Mouse (Mus musculus): Measurements from ENCODE around the gene Srd5a2. TPM values are rescaled to one million over a fixed set of nuclear protein-coding genes. Genes with fewer than 3 reads are reported as not detected.
A peak's percentile ranks its signal among the peaks of the same experiment; 100 is the strongest.

Gene Srd5a2
- total RNA-seq (2021) (under 1 TPM; 0.21 to 0.27 TPM), polyA plus RNA-seq (2012; rRNA removed) (not detected in 2 replicates)
- long read RNA-seq: 0 reads

DNA sequence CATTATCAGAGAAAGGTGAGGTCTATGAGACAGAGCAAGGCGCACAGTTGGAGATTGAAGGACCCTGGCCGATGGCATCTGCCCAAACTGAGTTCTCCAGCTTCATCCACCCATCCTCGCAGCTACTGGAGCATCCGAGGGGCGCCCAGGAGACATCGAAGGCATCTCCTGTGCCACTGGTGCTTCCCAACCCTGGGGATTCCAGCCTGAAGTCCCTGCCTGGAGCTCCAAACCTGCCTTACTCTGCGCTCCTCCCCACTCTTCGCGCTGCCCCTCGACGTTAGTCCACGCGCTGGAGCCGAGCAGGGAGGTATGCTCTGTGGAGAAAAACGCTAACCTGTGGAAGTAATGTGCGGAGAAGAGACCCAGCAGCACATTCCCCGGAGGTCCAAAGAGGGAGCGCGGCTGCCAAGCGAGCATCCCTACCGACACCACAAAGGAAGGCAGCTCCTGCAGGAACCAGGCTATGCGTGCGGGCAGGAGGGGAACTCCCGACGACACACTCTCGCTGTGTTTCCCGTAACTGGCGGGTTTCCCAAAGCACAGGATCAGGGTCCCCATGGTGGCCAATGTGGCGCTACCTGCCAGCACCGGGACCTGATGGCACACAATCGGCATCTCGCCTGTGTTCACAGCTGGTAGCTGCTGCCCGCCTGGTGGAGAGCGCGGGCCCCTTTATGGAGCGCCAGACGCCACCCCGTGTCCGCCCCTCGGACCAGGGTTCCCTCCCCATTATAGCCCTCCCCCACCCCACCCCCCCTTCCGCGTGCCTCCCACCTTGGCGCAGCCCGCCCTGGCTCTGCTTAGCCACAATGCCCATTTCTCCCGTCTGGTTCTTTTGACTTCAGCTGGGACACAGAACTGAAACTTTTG, at the start of gene Srd5a2:
TSS of gene Srd5a2 (minus strand) at position 707 of the 873 bp plus-strand sequence.
- no peak within 1 kb of the TSS for H3K9ac ChIP-seq (ENCODE audit: low read depth, low read length)
- H3K4me3 ChIP-seq: no peak within 1 kb of the TSS
- no peaks in the 10 kb centered on the region for H3K36me3 ChIP-seq (ENCODE audit: control insufficient read depth, insufficient read depth, low read length)
- H3K79me2 ChIP-seq (replicated peaks; ENCODE audit: control insufficient read depth, insufficient read depth, low read length): no peaks in the 10 kb centered on the region
- no peak within 1 kb of the TSS for H3K27ac ChIP-seq
- peaks cover 13% of the 10 kb centered on the region for H3K27me3 ChIP-seq (ENCODE audit: control insufficient read depth, insufficient read depth, low read length)
- 2% methylated on average over 45 of the region's 45 CpGs for WGBS
- no peaks in the 10 kb centered on the region for H3K4me1 ChIP-seq (ENCODE audit: control insufficient read depth, insufficient read depth, low read length)
- no peak for DNase-seq
- no peak for TF ChIP-seq EP300 (IDR thresholded peaks at IDR 0.05; ENCODE audit: insufficient read depth, low read depth, low read length)
- TF ChIP-seq CTCF (IDR thresholded peaks at IDR 0.05): no peak
- no peak for TF ChIP-seq POLR2A (IDR thresholded peaks at IDR 0.05; ENCODE audit: insufficient read depth, low read depth, low read length)
- intact Hi-C loops (cut with DNase I): no loop called here

DNA sequence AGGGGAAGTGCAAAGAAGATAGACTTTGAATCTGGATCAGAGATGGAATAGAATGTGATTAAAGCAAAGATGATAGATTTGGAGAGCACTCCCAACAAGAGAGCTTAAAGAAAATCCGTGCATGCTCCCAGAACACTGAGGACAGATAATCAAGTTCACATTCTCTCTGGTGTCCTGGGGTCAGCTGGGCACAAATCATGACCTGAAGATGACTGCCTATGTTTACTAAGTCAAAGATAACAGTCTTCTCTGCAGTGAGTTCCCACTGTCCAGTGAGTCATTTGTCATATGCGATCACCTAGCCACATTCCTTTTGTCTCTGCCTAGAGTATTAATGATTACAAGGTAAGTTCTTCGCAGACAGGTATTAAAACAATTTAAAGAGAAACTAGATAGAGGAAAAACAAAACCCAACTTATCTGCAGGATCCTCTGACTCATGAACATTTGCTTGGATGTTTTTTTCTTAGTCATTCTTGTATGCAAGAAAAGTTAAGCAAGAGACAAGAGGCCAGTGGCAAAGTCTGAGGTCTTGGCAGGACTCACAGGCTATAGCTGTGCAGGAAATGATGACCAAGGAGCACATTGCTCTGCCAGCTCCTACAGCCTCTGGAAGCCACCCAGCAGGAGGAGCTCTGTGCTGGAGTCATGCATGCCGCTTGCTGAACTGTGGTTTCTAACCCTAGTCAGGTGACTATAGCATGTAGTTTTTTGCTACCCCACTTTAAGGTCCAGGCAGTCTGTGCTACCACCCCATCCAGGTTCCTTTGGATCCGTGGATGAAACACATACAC, 41.4 kb upstream of the Srd5a2 start:
- WGBS: 56% methylated on average over 5 of the region's 5 CpGs

DNA sequence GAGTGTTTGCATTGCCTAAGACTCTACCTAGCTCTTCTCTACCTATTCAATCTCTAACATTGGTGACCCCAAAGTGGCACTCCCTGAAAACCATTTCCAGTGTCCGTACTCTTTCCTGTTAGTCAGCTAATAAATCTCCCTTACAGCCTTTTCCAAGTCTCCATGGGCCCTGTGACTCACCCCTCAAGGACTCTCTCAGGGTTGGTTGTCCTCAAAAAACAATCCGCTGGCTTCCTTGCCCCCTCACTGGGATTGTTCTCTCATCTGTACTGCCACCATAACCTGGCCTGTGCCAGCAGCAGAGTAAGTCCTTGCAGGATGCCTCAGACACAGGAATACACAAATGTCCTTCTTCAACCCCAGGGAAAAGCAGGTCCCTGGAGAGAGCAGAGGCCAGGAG, 40.3 kb upstream of the Srd5a2 start:
- DNase-seq: no peak
- Histone ChIP-seq H3K9ac (ENCODE audit: low read depth, low read length) (no peak overlapping the region), H3K27me3 (ENCODE audit: control insufficient read depth, insufficient read depth, low read length) (peaks cover 4% of the 10 kb centered on the region; the same call in 1 of the 2 replicates), H3K36me3 (ENCODE audit: control insufficient read depth, insufficient read depth, low read length) (no peaks in the 10 kb centered on the region), H3K27ac (no peak overlapping the region), H3K4me1 (ENCODE audit: control insufficient read depth, insufficient read depth, low read length) (peaks cover 2% of the 10 kb centered on the region), H3K4me3 (no peak overlapping the region), H3K79me2 (replicated peaks; ENCODE audit: control insufficient read depth, insufficient read depth, low read length) (no peaks in the 10 kb centered on the region)
- 81% methylated on average over 2 of the region's 2 CpGs for WGBS
- intact Hi-C loops (cut with DNase I): no loop called here
- TF ChIP-seq EP300 (IDR thresholded peaks at IDR 0.05; ENCODE audit: insufficient read depth, low read depth, low read length): no peak
- TF ChIP-seq CTCF (IDR thresholded peaks at IDR 0.05): no peak
- TF ChIP-seq POLR2A (IDR thresholded peaks at IDR 0.05; ENCODE audit: insufficient read depth, low read depth, low read length): no peak

More for the DNA sequence above, 41.4 kb upstream of the Srd5a2 start:
- no peak for TF ChIP-seq POLR2A (IDR thresholded peaks at IDR 0.05; ENCODE audit: insufficient read depth, low read depth, low read length)
- no peak for TF ChIP-seq EP300 (IDR thresholded peaks at IDR 0.05; ENCODE audit: insufficient read depth, low read depth, low read length)
- TF ChIP-seq CTCF (IDR thresholded peaks at IDR 0.05): peak; percentile 20; the same call in 1 of the 2 replicates
- Histone ChIP-seq H3K36me3 (ENCODE audit: control insufficient read depth, insufficient read depth, low read length) (no peaks in the 10 kb centered on the region), H3K4me1 (ENCODE audit: control insufficient read depth, insufficient read depth, low read length) (peaks cover 2% of the 10 kb centered on the region), H3K9ac (ENCODE audit: low read depth, low read length) (no peak overlapping the region), H3K27ac (no peak overlapping the region), H3K4me3 (no peak overlapping the region), H3K79me2 (replicated peaks; ENCODE audit: control insufficient read depth, insufficient read depth, low read length) (no peaks in the 10 kb centered on the region), H3K27me3 (ENCODE audit: control insufficient read depth, insufficient read depth, low read length) (peaks cover 4% of the 10 kb centered on the region; the same call in 1 of the 2 replicates)
- peak; percentile 22 to 30 for DNase-seq
- intact Hi-C loops (cut with DNase I): no loop called here

DNA sequence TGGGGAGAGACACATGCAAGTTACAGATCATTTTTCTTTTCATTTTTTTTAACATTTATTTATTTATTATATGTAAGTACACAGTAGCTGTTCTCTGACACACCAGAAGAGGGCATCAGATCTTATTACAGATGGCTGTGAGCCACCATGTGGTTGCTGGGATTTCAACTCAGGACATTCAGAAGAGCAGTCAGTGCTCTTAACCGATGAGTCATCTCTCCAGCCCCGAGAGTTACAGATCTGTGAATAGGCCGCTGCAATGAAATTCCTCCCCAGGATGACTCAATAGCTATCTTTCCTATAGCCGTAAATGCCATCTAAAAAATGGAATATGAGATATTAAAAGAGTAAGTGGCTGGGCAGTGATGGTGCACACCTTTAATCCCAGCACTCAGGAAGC, 35.7 kb upstream of the Srd5a2 start:
- intact Hi-C loops (cut with DNase I): no loop called here
- Histone ChIP-seq H3K36me3 (ENCODE audit: control insufficient read depth, insufficient read depth, low read length) (no peaks in the 10 kb centered on the region), H3K27me3 (ENCODE audit: control insufficient read depth, insufficient read depth, low read length) (peaks cover 4% of the 10 kb centered on the region; the same call in 1 of the 2 replicates), H3K79me2 (replicated peaks; ENCODE audit: control insufficient read depth, insufficient read depth, low read length) (no peaks in the 10 kb centered on the region), H3K4me1 (ENCODE audit: control insufficient read depth, insufficient read depth, low read length) (no peaks in the 10 kb centered on the region), H3K4me3 (no peak overlapping the region), H3K27ac (no peak overlapping the region), H3K9ac (ENCODE audit: low read depth, low read length) (no peak overlapping the region)
- WGBS: 69% methylated on average over 4 of the region's 4 CpGs
- no peak for TF ChIP-seq POLR2A (IDR thresholded peaks at IDR 0.05; ENCODE audit: insufficient read depth, low read depth, low read length)
- no peak for DNase-seq

DNA sequence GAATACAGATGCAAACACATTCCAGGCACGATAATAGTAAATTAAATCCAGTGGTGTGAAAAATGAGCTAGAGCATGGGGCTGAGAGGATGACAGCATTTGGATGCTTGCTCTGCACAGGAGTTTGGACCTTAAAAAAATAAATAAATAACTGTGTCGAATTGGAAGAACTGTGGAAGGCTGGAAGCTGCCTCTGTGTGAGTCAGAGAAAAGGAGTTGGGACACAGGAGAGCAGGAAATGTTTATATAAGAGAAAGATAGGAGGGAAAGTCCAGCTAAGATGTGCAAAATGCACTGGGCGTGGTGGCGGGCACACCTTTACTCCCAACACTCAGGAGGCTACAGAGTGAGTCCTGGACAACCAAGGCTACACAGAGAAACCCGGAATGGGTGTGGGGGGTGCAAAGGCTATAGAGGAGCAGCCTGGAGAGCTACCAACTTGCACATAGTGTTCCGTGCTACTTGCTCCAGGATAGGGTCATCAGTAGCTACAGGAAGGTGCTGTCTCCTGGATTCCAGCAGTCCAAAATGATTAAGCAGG, 32.4 kb upstream of the Srd5a2 start:
- WGBS: 72% methylated on average over 6 of the region's 6 CpGs
- intact Hi-C loops (cut with DNase I): no loop called here

More for the DNA sequence above, 32.4 kb upstream of the Srd5a2 start:
- Histone ChIP-seq H3K36me3 (ENCODE audit: control insufficient read depth, insufficient read depth, low read length) (no peaks in the 10 kb centered on the region), H3K79me2 (replicated peaks; ENCODE audit: control insufficient read depth, insufficient read depth, low read length) (no peaks in the 10 kb centered on the region), H3K27ac (no peak overlapping the region), H3K9ac (ENCODE audit: low read depth, low read length) (no peak overlapping the region), H3K27me3 (ENCODE audit: control insufficient read depth, insufficient read depth, low read length) (peaks cover 4% of the 10 kb centered on the region; the same call in 1 of the 2 replicates), H3K4me1 (ENCODE audit: control insufficient read depth, insufficient read depth, low read length) (no peaks in the 10 kb centered on the region), H3K4me3 (no peak overlapping the region)
- no peak for TF ChIP-seq CTCF (IDR thresholded peaks at IDR 0.05)
- no peak for TF ChIP-seq POLR2A (IDR thresholded peaks at IDR 0.05; ENCODE audit: insufficient read depth, low read depth, low read length)
- no peak for TF ChIP-seq EP300 (IDR thresholded peaks at IDR 0.05; ENCODE audit: insufficient read depth, low read depth, low read length)
- DNase-seq: no peak
